Mouse (Mus musculus) E14TG2a.4 (cell line): ENCODE results near the gene Prkcb.

Experiments used
- H3K27me3 ChIP-seq: 2 replicates; pipeline ENCODE4 v1.6.1; 2014; ENCODE audit warnings: low read length, control low read depth; ENCODE audit not compliant: insufficient read depth
- H3K36me3 ChIP-seq: 2 replicates; pipeline ENCODE4 v1.6.1; 2014; ENCODE audit warnings: low read length, control low read depth; ENCODE audit not compliant: insufficient read depth
- H3K4me1 ChIP-seq: replicated peaks from 2 replicates; pipeline ENCODE4 v1.6.1; 2014; ENCODE audit warnings: low read depth, low read length, control low read depth
- H3K4me3 ChIP-seq: replicated peaks from 2 replicates; pipeline ENCODE4 v1.5.1; 2014; ENCODE audit warnings: mild to moderate bottlenecking, low read length
- H3K9me3 ChIP-seq: 2 replicates; pipeline ENCODE4 v1.6.1; 2014; ENCODE audit warnings: low read length, control low read depth
- CTCF ChIP-seq: conservative IDR thresholded peaks from 2 replicates; pipeline ENCODE4 v1.5.1; 2014; ENCODE audit warnings: low read length
- NANOG ChIP-seq: IDR thresholded peaks from 2 replicates; pipeline ENCODE4 v1.6.1; 2014; ENCODE audit warnings: borderline replicate concordance, low read length, mixed read lengths
- POU5F1 ChIP-seq: IDR thresholded peaks from 2 replicates; pipeline ENCODE4 v1.6.1; 2014; ENCODE audit warnings: low read length, borderline replicate concordance

The Prkcb gene

DNA sequence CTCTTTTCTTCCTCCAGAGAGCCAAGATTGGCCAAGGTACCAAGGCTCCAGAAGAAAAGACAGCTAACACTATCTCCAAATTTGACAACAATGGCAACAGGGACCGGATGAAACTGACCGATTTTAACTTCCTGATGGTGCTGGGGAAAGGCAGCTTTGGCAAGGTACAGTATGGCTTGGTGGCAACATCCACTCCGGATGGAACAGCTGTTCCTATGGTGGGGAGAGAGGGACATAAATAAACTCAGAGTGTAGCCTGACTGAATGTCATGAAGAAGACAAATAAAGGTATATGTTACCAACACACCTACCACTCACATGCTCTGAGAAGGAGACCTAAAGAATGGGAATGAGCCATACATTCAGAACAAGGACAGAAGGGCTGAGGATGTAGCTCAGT, 256.1 kb downstream of the Prkcb start:
- Histone ChIP-seq H3K36me3 (no peaks in the 10 kb centered on the region), H3K4me1 (peaks cover 7% of the 10 kb centered on the region), H3K4me3 (no peak overlapping the region), H3K27me3 (no peaks in the 10 kb centered on the region), H3K9me3 (no peaks in the 10 kb centered on the region)
- TF ChIP-seq POU5F1 (no peak), CTCF (no peak), NANOG (no peak)

DNA sequence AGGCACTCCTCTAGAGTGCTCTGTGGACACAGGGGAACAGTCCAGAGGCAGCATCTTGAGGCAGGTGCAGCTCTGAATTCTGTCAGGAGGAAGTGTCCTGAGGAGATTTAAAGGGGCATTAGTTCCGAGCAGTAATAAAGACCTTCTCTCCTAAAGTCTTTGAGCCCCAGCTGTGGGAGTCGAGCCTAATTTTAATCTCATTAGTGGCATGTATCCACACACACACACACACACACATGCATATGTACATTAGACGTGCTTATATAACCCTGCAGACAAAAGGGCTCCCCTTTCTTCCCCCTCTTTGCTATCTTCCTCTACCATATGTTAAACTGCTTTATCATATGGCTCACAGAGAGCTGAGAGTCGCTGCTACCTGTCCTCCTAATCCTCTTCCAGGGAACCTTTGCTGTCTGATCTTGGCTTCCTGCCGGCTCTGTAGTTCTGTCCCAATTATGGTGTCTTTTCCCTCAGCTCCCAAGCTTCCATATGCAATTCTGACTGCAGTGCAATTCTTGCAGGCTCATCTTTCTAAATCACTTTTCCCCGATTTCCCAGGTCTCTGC, 268.1 kb downstream of the Prkcb start:
- Histone ChIP-seq H3K9me3 (no peaks in the 10 kb centered on the region), H3K27me3 (peaks cover 6% of the 10 kb centered on the region; the same call in 1 of the 2 replicates), H3K4me1 (no peaks in the 10 kb centered on the region), H3K4me3 (no peak overlapping the region), H3K36me3 (no peaks in the 10 kb centered on the region)
- TF ChIP-seq CTCF (no peak), NANOG (no peak), POU5F1 (no peak)

- peaks cover 6% of the 10 kb centered on the region; the same call in 1 of the 2 replicates for H3K27me3 ChIP-seq
- H3K4me1 ChIP-seq, result no peaks in the 10 kb centered on the region
- H3K36me3 ChIP-seq, result no peaks in the 10 kb centered on the region
- no peak overlapping the region for H3K4me3 ChIP-seq
- no peaks in the 10 kb centered on the region for H3K9me3 ChIP-seq
- TF ChIP-seq CTCF (no peak), NANOG (no peak), POU5F1 (no peak)
These were observed 269.7 kb downstream of the Prkcb start for GRCm38 (mm10) chr7:122558085-122558811.

DNA sequence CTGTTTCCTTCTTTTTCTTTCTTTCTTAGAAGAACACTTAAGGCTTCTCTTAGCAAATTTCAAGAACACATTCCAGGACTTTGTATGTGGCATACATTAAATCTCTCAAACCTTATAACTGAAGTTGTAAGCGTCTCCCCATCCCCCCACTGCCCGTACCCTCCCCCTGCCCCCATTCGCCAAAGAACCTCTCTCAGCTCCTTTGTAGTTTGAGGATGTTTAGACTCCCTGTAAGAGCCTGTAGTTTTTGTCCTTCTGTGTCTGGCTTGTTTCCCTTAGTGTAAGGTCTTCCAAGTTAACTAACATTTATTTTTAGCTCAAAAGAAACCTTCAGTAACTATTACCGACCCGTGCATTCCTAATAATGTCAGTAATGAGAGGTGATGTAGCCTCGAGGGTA, 270.4 kb downstream of the Prkcb start:
- TF ChIP-seq POU5F1, result no peak
- TF ChIP-seq NANOG, result no peak
- TF ChIP-seq CTCF, result no peak
- Histone ChIP-seq H3K36me3 (no peaks in the 10 kb centered on the region), H3K9me3 (no peaks in the 10 kb centered on the region), H3K27me3 (peaks cover 6% of the 10 kb centered on the region; the same call in 1 of the 2 replicates), H3K4me3 (no peak overlapping the region), H3K4me1 (no peaks in the 10 kb centered on the region)

DNA sequence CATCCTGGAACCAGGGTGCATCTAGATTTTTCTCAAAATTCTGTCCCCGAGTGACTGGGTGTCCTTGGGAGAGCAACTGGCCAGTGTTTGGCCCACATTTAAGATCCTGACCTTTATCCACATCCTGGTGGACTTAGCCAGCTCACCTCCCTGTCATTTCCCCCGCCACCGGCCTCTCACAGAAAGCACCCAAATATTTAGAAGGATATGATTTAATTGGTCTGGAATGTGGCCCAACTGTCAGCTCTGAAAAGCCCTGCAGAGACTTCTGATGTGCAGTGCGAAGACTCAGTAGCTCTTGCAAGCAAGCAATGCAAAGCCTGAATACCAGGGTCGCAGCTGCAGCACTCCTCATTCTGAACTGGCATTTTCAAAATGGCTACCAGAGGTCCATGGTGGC, 274.0 kb downstream of the Prkcb start:
- Histone ChIP-seq H3K36me3 (no peaks in the 10 kb centered on the region), H3K9me3 (no peaks in the 10 kb centered on the region), H3K4me3 (no peak overlapping the region), H3K27me3 (peaks cover 9% of the 10 kb centered on the region), H3K4me1 (no peaks in the 10 kb centered on the region; the same call in 1 of the 2 replicates)
- no peak for TF ChIP-seq NANOG

DNA sequence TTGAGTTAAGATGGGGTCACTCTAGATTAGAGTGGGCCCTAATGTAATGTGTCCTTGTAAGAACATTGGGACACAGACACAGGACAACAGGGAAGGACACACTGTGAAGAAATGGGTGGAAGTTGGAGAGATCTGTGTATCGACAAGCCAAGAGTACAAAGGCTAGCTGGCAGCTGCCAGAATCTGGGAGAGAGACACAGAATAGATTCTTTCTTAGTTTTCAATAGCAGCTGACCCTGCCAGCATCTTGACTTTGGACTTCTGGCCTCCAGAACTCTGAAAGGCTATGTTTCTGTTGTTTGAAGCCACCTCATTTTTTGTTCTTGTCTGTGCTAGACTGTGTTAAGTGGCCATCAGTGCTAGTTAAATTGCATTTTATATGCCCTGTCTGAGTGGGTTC, 276.8 kb downstream of the Prkcb start:
- TF ChIP-seq NANOG, result no peak
- no peak for TF ChIP-seq CTCF
- TF ChIP-seq POU5F1, result no peak
- H3K27me3 ChIP-seq, result peaks cover 16% of the 10 kb centered on the region
- no peak overlapping the region for H3K4me3 ChIP-seq
- no peaks in the 10 kb centered on the region for H3K9me3 ChIP-seq
- H3K4me1 ChIP-seq, result peaks cover 11% of the 10 kb centered on the region
- H3K36me3 ChIP-seq, result no peaks in the 10 kb centered on the region

- no peak for TF ChIP-seq NANOG
- H3K4me1 ChIP-seq, result peaks cover 11% of the 10 kb centered on the region
- H3K36me3 ChIP-seq, result no peaks in the 10 kb centered on the region
- H3K4me3 ChIP-seq, result no peak overlapping the region
- H3K9me3 ChIP-seq, result no peaks in the 10 kb centered on the region
- peaks cover 16% of the 10 kb centered on the region for H3K27me3 ChIP-seq
These were observed 277.5 kb downstream of the Prkcb start for GRCm38 (mm10) chr7:122566011-122566410.

- Histone ChIP-seq H3K4me1 (peaks cover 11% of the 10 kb centered on the region), H3K36me3 (no peaks in the 10 kb centered on the region)
- TF ChIP-seq POU5F1, result peak; percentile 91
- TF ChIP-seq NANOG, result peak; percentile 49; the same call in 1 of the 2 replicates
- no peak for TF ChIP-seq CTCF
These were observed 280.2 kb downstream of the Prkcb start for GRCm38 (mm10) chr7:122568787-122569186.

GRCm38 (mm10) chr7:122570407-122570806, 281.9 kb downstream of the Prkcb start:
- Histone ChIP-seq H3K36me3 (no peaks in the 10 kb centered on the region), H3K4me3 (no peak overlapping the region), H3K27me3 (peaks cover 23% of the 10 kb centered on the region), H3K9me3 (no peaks in the 10 kb centered on the region), H3K4me1 (peaks cover 19% of the 10 kb centered on the region)
- TF ChIP-seq POU5F1 (no peak), CTCF (no peak), NANOG (no peak)

More at GRCm38 (mm10) chr7:122568787-122569186, 280.2 kb downstream of the Prkcb start:
- no peak overlapping the region for H3K4me3 ChIP-seq
- peaks cover 16% of the 10 kb centered on the region for H3K27me3 ChIP-seq
- no peaks in the 10 kb centered on the region for H3K9me3 ChIP-seq
